Mouse (Mus musculus) adrenal gland, postnatal 25 days (tissue): Measurements from ENCODE around the gene Klf13. TPM values are rescaled to one million over a fixed set of nuclear protein-coding genes. Genes with fewer than 3 reads are reported as not detected.

Experiments used
- DNase-seq: peaks from one replicate; pipeline ENCODE4 v3.0.0; 2021; ENCODE audit warnings: mixed read lengths
- total RNA-seq: library from RNA; stranded (reverse); gene quantifications from 2 replicates; pipeline ENCODE4 v1.2.3, GENCODE M21; 2021

Gene Klf13
- total RNA-seq, 1 experiment from 2014 or later = 93.8 TPM

- DNase-seq = no peak
Observed at GRCm38 (mm10) chr7:63887034-63887551, 51.6 kb downstream of the Klf13 start.

GRCm38 (mm10) chr7:63885025-63885424 lies 53.7 kb downstream of the Klf13 start:
- DNase-seq = no peak

- no peak for DNase-seq
Observed at GRCm38 (mm10) chr7:63882739-63883138, 56.0 kb downstream of the Klf13 start.

- no peak for DNase-seq
Observed at GRCm38 (mm10) chr7:63879583-63879982, 59.1 kb downstream of the Klf13 start.

- DNase-seq = no peak
Observed at GRCm38 (mm10) chr7:63877610-63878009, 61.1 kb downstream of the Klf13 start.

- no peak for DNase-seq
Observed at GRCm38 (mm10) chr7:63876640-63877039, 62.1 kb downstream of the Klf13 start.

GRCm38 (mm10) chr7:63875686-63876085 lies 63.0 kb downstream of the Klf13 start:
- DNase-seq = no peak

GRCm38 (mm10) chr7:63873880-63874279 lies 64.8 kb downstream of the Klf13 start:
- no peak for DNase-seq

- DNase-seq = no peak
Observed at GRCm38 (mm10) chr7:63871698-63872097, 67.0 kb downstream of the Klf13 start.

GRCm38 (mm10) chr7:63868356-63868918 lies 70.3 kb downstream of the Klf13 start:
- no peak for DNase-seq

- no peak for DNase-seq
Observed at GRCm38 (mm10) chr7:63865911-63866310, 72.8 kb downstream of the Klf13 start.

GRCm38 (mm10) chr7:63863046-63863445 lies 75.7 kb downstream of the Klf13 start:
- DNase-seq = no peak

- DNase-seq = no peak
Observed at GRCm38 (mm10) chr7:63861123-63861522, 77.6 kb downstream of the Klf13 start.

- DNase-seq = peak; percentile 90
Observed at GRCm38 (mm10) chr7:63858571-63859152, 80.1 kb downstream of the Klf13 start.

GRCm38 (mm10) chr7:63857771-63858417 lies 80.8 kb downstream of the Klf13 start:
- DNase-seq = no peak

GRCm38 (mm10) chr7:63855283-63855682 lies 83.4 kb downstream of the Klf13 start:
- peak; percentile 87 for DNase-seq

GRCm38 (mm10) chr7:63851841-63852533 lies 86.7 kb downstream of the Klf13 start:
- DNase-seq = peak; percentile 70

Other genes starting within 250 kb of the Klf13 start
- gene E030018B13Rik, start 22.1 kb downstream of the Klf13 start, total RNA-seq = not detected in 2 replicates
- gene Trpm1, start 214.9 kb upstream of the Klf13 start, total RNA-seq = not detected in 2 replicates